Mouse (Mus musculus) bone marrow, adult 2 months (tissue): Measurements from ENCODE around the gene Frrs1.

Experiments used
- CTCF ChIP-seq: fragments of 200-500 bp; IDR thresholded peaks from 2 replicates; pipeline ENCODE4 v1.5.1; 2011; ENCODE audit warnings: low read length, control low read depth; ENCODE audit not compliant: control insufficient read depth, insufficient read depth
- POLR2A ChIP-seq: fragments of 200-500 bp; IDR thresholded peaks from 2 replicates; pipeline ENCODE4 v1.6.1; 2011; ENCODE audit warnings: low read depth, mild to moderate bottlenecking, control low read depth, low read length, borderline replicate concordance; ENCODE audit not compliant: control insufficient read depth

DNA sequence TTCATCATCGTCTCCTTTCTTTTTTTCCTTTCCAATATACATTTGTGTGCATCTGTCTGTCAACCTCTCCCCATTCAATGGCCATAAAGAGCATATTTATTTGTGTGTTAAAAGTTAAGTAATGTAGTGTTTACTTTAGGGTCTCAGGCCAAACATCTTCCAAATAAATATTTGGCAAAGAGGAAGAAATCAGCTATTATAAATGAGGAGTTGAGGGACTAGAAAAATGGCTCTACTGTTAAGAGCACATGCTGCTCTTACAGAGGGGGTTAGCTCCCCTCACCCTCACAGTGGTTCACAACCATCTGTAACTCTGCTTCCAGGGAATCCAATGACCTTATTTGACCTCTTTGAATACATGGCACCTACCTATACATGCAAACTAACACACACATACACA is 73.9 kb downstream of the Frrs1 start:
- TF ChIP-seq CTCF (no peak), POLR2A (no peak)
